Mouse (Mus musculus): ENCODE measurements around the gene Mcrip2.
A peak's percentile ranks its signal among the peaks of the same experiment; 100 is the strongest.

Gene Mcrip2

GRCm38 (mm10) chr17:25865288-25865687, 3.3 kb downstream of the Mcrip2 start:
- DNase-seq (ENCODE audit: inconsistent ontology term) = no peak

DNA sequence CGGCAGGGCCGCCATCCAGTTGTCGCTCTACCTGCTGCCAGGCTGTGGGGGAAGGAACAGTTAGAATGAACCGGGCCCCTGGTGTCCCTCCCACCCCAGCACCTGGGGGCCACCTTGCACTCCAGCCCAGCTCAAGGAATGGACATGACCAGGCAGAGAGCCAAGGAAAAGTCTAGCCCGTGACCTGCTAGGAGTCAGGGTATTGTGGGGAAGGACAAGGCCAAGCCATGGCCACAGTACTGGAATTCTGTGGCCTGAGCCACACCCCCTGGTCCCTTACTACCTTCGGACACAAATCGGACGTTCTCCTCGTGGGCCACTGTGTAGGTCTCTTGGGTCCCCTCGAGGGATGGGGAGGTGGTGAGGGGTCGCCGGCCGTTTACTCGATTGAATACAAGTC, 4.3 kb downstream of the Mcrip2 start:
- no peak for DNase-seq (ENCODE audit: inconsistent ontology term)

DNA sequence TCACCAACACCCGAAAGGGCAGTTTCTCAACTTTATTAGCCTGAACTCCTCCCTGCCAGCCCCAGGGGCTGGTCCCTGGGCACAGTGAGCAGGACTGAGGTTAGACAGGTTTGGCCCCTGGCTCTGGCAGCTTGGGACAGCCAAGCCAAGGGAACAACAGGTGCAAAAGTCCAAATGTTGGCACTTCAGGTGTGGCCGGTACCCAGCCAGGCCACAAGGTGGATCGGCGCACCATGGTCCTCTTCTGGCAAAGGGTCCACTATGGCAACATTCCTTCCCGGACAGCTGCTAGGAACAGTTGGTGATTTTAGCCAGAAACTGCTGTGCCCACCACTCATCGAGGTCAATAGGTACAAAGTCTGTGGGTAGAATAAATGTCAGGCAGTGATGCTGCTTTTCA, 4.9 kb downstream of the Mcrip2 start:
- no peak for DNase-seq (ENCODE audit: inconsistent ontology term)

DNA sequence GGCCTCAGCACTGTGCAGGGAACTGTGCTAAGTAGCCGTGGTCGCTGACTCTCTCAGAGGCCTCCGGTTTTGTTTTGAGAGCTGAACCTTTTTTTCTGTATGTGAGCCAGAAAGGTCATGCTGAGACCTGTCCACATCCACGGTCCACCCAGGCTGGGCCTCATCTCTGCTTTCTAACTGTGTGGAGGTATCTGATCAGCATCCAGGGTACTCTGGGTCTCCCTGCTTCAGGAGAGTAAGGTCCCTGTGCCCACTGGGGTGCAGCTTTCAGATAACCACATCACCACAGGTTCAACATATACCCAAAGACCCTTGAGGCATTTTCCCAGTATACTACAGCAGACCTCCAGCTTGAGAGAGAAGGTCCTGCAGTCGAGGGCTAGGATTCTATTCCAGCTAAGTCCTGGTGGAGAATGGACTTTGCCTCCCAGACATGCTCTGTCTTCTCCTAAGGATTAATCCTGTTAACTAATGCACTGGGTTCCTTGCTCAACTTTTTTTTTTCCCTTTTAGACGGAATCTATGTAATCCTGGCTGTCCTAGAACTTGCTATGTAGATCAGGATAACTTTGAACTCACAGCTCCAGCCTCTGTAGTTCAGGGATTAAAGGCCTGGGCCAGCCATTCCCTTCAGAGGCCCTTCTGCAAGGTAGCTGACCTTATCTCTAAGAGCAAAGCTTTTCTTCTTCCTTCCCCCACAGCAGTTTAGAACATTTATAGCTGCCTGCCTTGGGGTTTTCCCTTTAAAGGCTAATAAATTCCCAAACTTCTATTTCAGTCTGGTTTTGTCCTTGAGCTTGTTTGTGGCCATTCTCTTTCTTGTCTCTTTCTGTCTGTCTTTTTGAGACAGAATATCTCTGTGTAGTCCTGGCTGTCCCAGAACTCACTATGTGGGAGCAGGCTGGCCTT, 6.6 kb downstream of the Mcrip2 start:
- no peak for DNase-seq (ENCODE audit: inconsistent ontology term)

- DNase-seq (ENCODE audit: inconsistent ontology term) = peak; percentile 85
Observed at GRCm38 (mm10) chr17:25860832-25861703, 7.5 kb downstream of the Mcrip2 start, which contains the start of gene Wdr90. Gene Wdr90 (minus strand): TSS chr17:25861501.

GRCm38 (mm10) chr17:25860229-25860628, 8.3 kb downstream of the Mcrip2 start:
- DNase-seq (ENCODE audit: inconsistent ontology term) = no peak

GRCm38 (mm10) chr17:25844396-25844901, 24.1 kb downstream of the Mcrip2 start, which contains the start of gene Rhot2:
Gene Rhot2 (minus strand): TSS chr17:25844851.
- peak; percentile 96 for DNase-seq (ENCODE audit: inconsistent ontology term)

GRCm38 (mm10) chr17:25843636-25844395, 24.7 kb downstream of the Mcrip2 start:
- no peak for DNase-seq (ENCODE audit: inconsistent ontology term)

- no peak for DNase-seq (ENCODE audit: inconsistent ontology term)
Observed at GRCm38 (mm10) chr17:25843122-25843521, 25.4 kb downstream of the Mcrip2 start.

DNA sequence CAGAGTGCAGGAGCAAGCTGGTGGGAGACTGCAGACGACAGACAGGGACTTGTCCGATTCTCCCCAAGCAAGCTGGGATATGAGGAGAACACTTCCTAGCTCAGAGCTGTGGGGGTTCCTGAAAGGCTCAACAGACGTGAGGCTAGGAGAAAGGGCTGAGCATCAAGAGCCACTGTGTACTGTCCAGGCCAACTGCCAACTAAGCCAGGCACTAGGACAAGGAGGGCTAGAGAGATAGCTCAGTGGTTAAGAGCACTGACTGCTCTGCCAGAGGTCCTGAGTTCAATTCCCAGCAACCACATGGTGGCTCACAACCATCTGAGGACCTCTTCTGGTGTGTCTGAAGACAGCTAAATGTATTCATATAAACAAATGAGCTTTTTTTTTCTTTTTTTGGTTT, 26.1 kb downstream of the Mcrip2 start:
- no peak for DNase-seq (ENCODE audit: inconsistent ontology term)

GRCm38 (mm10) chr17:25841117-25841880, 27.3 kb downstream of the Mcrip2 start, which contains the start of gene Gm20683:
Gene Gm20683 (minus strand): TSS chr17:25841763.
- DNase-seq (ENCODE audit: inconsistent ontology term) = no peak

DNA sequence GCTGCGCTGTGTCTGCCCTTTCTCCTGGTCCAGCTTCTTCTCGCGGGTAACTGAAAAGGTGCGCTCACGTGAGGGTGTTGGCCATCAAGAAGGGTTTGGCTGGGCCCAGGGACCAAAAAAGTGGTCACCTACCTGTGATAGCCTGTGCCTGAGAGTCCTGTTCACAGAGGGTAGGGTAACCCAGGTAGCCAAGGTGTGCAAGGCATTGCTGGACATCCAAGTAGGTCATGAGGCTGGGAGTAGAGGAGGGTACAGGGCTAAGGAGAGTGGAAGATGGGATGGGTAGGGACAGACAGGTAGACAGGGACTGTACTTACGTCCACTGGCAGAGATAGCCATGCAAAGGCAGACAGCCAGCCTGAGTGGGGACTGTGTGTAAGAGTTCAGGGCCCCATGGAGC, 28.0 kb downstream of the Mcrip2 start:
- no peak for DNase-seq (ENCODE audit: inconsistent ontology term)

DNA sequence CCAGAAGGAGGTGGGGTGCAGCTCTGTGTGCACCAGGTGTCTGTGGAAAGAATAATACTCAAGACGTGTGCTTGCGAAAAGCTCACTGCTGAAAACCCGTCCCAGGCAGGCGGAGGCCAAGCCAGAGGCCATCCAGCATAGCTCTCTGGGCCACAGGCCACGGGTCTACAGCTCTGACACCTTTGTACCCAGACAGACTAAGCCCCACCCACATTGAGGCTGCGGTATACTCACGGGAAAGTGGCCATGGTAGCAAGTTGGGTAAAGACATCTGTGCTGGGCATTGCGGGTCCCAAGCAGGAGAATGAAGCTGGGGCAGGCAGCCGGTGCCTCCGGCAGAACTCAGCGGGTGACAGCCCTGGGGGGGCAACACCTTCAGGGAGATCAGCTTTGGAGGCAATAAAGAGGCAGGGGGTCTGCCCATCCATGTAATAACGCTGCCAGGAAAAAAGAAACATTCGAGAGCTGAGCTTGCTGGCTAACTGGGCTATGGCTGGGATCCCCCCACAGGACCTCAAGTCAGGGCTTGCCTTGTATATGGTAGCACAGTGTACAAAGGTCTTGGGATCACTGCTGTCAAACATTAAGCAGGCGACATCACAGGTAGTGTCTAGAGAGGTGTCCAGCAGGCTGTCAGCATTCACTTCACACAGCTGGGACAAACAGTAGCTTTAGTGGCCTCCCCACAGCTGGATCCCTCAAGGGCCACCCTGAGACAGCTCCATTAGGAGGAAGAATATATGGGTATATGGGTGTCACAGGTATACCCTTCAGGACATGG, 28.9 kb downstream of the Mcrip2 start:
- no peak for DNase-seq (ENCODE audit: inconsistent ontology term)

GRCm38 (mm10) chr17:25838904-25839303, 29.7 kb downstream of the Mcrip2 start:
- no peak for DNase-seq (ENCODE audit: inconsistent ontology term)

DNA sequence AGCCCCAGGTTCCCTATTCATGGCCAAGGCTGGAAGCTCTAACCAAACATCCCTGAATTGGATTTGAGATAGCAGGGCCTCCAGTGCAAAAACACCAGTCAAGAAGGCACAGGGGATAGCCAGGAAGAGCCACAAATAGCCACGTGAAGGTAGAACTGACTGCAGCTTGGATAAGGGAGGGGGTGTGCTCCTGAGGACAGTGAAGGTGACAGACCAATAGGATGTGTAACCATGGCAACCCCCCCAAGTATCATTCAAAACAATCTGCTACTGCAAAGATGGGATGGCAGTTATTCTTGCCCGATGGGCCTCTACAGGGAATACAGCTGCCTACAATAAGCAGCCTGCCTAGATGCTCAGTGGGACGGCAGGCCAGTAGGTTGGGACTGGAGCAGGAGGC, 31.0 kb downstream of the Mcrip2 start:
- DNase-seq (ENCODE audit: inconsistent ontology term) = peak; percentile 48

GRCm38 (mm10) chr17:25837076-25837410, 31.5 kb downstream of the Mcrip2 start, which contains the start of gene Rhbdl1:
Gene Rhbdl1 (minus strand): TSS chr17:25837295.
- DNase-seq (ENCODE audit: inconsistent ontology term) = peak; percentile 82

GRCm38 (mm10) chr17:25836397-25837075, 32.0 kb downstream of the Mcrip2 start:
- peak; percentile 32 for DNase-seq (ENCODE audit: inconsistent ontology term)

DNA sequence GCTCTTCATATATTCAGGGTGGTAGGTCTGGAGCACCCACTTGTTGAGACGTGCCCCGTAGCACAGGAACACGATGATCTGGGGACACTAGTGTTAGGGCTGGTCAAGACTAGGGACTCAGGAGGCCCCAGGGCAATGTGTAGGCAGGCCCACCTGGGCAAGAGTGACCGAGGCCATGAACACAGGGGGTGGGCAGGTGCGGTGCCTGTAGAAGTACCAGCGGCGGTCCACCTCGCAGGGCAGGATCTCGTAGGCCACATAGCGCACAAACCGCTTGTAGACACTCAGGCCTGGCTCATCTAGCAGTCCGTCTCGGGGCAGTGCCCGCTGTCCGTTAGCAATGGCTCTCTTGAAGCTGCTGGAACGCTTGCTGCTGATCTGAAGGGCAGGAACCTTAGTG, 32.7 kb downstream of the Mcrip2 start:
- no peak for DNase-seq (ENCODE audit: inconsistent ontology term)

- DNase-seq (ENCODE audit: inconsistent ontology term) = no peak
Observed at GRCm38 (mm10) chr17:25835301-25835700, 33.3 kb downstream of the Mcrip2 start.
